Mouse (Mus musculus): ENCODE data around the gene Gpr55. TPM values are rescaled to one million over a fixed set of nuclear protein-coding genes. Genes with fewer than 3 reads are reported as not detected.
A peak's percentile ranks its signal among the peaks of the same experiment; 100 is the strongest.

The Gpr55 gene
- polyA plus RNA-seq, 1 experiment from 2014 or later, result 0.10 TPM

DNA sequence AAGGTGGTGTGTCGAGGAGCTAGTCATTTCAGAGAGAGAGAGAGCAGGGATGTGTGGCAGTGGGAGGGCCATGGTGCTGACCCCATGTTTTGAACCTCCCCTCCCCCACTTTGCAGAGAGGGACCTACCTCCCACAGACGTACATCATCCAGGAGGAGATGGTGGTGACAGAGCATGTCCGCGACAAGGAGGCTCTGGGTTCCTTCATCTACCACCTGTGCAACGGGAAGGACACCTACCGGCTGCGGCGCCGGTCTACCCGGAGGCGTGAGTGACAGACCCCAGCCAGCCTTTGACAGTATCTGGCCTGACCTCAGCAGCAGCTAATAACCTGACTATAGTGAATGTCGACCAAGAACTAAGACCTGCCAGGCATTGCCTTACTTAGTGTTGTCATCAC is 53.9 kb downstream of the Gpr55 start:
- Histone ChIP-seq H3K4me3 (no peak overlapping the region), H3K4me1 (peaks cover 6% of the 10 kb centered on the region), H3K4me2 (replicated peaks) (no peak overlapping the region), H3K36me3 (peaks cover 72% of the 10 kb centered on the region), H3K9ac (no peak overlapping the region), H3K27ac (no peak overlapping the region), H3K27me3 (no peaks in the 10 kb centered on the region), H3K9me3 (no peaks in the 10 kb centered on the region)
- WGBS, result 74% methylated on average over 12 of the region's 12 CpGs
- no peak for ATAC-seq (ENCODE audit: low FRiP score, low read depth)

DNA sequence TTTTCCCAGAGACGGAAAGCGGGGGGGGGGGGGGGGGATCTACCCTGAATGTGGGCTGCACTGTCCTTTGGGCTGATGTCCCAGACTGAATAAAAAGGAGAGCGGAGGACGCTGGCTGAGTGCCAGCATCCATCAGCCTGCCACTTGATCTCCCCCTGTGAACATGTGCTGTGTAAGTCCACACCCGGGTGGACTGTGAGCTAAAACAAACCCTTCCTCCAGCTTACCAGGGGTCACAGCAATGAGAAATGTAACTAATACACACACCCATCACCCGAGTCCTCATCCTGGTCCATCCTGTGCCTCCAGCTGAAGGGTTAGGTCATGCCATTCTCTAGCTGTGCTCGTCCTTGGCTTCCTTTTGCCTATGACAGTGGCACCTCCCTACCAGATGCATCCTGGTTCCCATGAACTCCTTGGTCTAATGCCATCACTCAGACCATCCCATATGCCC is 58.7 kb downstream of the Gpr55 start:
- 56% methylated on average over 7 of the region's 7 CpGs for WGBS
- Histone ChIP-seq H3K27ac (no peak overlapping the region; the same call in 1 of the 2 replicates), H3K27me3 (no peaks in the 10 kb centered on the region), H3K9ac (no peak overlapping the region), H3K36me3 (peaks cover 44% of the 10 kb centered on the region), H3K4me2 (replicated peaks) (no peak overlapping the region), H3K9me3 (no peaks in the 10 kb centered on the region), H3K4me1 (peaks cover 54% of the 10 kb centered on the region), H3K4me3 (no peak overlapping the region)
- no peak for ATAC-seq (ENCODE audit: low FRiP score, low read depth)

DNA sequence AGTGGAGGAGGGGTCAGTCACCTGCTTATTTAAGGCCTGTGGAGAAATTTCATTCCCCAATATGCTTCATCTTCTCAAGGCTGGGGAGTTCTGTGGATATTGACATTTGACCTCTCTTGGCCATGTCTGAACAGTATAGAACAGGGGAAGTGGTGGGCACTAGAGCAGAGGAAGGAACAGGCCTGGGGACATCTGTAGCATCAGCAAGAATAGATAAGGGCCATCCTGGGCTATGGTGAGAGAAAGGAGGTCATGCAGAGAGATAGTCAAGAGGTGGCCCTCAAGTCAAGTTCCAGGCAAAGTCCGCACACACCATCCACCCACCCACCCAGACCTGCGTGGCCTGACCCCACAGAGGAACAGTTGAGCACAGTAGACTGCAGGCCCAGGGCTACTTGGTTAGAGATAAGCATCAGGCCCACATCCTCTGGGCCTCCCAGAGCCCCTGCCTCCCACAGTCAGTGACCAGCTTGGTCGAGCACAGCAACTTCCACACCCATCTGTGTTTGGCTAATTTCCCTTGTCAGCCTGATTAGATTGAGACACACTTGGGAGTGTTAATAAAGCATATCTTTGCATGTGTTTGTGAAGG is 59.2 kb downstream of the Gpr55 start:
- Histone ChIP-seq H3K27ac (no peak overlapping the region; the same call in 1 of the 2 replicates), H3K4me2 (replicated peaks) (no peak overlapping the region), H3K9ac (no peak overlapping the region), H3K9me3 (no peaks in the 10 kb centered on the region), H3K36me3 (peaks cover 39% of the 10 kb centered on the region), H3K4me3 (no peak overlapping the region), H3K4me1 (peaks cover 59% of the 10 kb centered on the region), H3K27me3 (no peaks in the 10 kb centered on the region)
- no peak for ATAC-seq (ENCODE audit: low FRiP score, low read depth)
- WGBS, result 73% methylated on average over 3 of the region's 3 CpGs

DNA sequence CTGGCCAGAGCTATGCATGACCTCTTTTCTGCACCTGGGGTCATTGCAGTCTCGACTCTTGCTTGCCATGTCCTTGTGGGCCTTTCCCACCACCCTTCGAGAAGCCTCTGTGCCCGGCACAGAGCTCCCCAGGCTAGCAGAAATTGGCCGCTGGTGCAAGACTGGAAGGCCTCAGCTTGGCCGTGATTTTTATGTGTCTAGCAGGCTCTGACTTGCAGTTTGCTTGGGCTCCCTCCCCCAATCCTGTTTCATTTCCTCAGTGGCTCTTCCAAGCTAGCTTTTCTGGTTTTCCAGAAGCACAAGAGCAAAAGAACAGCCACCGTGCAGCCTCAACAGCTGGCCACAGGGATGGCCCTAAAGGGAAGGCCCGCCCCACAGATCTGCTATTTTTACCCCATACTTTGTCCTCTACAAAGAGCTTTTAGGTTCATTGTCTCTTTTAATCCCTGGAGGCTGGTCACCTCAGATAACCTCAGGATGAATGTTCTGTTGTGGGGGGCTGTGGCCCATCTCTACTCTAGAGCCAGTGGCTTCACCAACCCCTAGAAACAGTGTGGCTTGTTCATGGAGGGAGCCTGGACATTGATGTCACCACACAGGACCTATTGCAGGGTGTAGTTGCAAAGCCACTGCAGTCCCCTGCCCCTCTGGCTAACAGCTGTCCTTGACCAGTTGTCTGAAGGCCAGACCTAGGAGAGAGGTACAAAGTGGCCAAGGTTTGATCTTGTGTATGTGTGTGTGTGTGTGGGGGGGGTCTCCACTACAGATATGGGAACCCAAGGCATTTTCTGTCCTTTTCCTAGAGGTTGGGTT is 60.1 kb downstream of the Gpr55 start:
- Histone ChIP-seq H3K27me3 (no peaks in the 10 kb centered on the region), H3K4me1 (peaks cover 68% of the 10 kb centered on the region), H3K4me2 (replicated peaks) (0 out of 2 replicates have a peak overlapping the region, but pooled peaks have one; percentile 9), H3K27ac (peak overlapping the region; percentile 39; the same call in 1 of the 2 replicates), H3K4me3 (no peak overlapping the region), H3K9me3 (no peaks in the 10 kb centered on the region), H3K9ac (0 out of 2 replicates have a peak overlapping the region, but pooled peaks have one; percentile 13), H3K36me3 (peaks cover 30% of the 10 kb centered on the region)
- no peak for ATAC-seq (ENCODE audit: low FRiP score, low read depth)
- WGBS, result 65% methylated on average over 7 of the region's 7 CpGs

DNA sequence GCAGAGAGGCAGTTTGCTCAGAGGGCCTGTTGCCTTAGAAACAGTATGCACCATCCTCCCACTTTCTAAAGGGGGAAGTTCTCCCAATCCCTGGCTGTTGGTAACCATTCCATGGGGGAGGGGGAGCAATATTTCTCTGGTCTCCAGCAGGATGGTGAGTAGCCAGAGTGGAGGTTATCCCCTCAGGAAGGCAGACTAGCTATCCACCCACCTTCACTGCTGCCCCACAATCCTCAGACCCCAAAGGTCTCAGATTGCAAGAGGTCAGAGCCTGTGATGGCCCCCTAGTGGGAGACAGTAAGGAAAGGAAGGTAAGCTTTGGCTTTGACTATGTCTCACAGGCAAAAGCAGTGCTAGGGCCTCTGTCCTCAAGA is 61.4 kb downstream of the Gpr55 start:
- H3K9ac ChIP-seq, result no peak overlapping the region
- H3K9me3 ChIP-seq, result no peaks in the 10 kb centered on the region
- no peak for ATAC-seq (ENCODE audit: low FRiP score, low read depth)
- H3K4me1 ChIP-seq, result peaks cover 70% of the 10 kb centered on the region
- H3K27me3 ChIP-seq, result no peaks in the 10 kb centered on the region
- 0 out of 2 replicates have a peak overlapping the region, but pooled peaks have one; percentile 4 for H3K4me2 ChIP-seq (replicated peaks)
- H3K27ac ChIP-seq, result no peak overlapping the region
- no peak overlapping the region for H3K4me3 ChIP-seq
- peaks cover 17% of the 10 kb centered on the region for H3K36me3 ChIP-seq

DNA sequence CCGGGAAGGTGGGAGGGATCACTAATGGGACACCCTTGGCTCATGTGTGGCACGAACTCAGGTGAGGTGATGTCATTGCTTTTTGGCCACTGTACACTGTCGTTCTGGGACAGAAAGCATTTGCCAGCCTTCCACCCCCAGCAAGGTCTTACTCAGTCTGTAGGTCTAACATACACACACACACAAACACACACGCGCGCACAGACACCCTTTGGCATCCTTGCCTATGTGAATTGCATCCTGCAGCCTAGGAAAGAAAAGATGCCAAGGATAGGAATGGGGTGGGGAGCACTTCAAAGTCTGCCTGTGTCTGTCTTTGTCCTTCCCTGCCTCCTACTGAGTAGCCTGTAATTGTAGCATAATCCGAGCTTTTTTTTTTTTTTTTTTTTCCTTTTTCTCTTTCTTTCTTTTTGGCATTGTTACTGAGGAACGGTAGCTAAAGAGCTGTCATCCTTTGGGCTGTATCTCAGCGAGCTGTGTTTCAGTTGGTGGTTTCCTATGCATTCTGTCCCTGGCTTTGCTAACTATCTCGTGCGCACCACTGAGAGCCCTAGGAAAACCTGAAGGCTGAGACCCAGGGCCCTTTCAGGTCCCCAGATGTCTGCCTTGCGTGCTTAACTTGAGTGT is 61.9 kb downstream of the Gpr55 start:
- WGBS, result 45% methylated on average over 12 of the region's 12 CpGs
- Histone ChIP-seq H3K27ac (peak overlapping the region; percentile 69), H3K4me3 (no peak overlapping the region), H3K4me1 (peaks cover 73% of the 10 kb centered on the region), H3K27me3 (no peaks in the 10 kb centered on the region), H3K4me2 (replicated peaks) (peak overlapping the region; percentile 79), H3K9me3 (no peaks in the 10 kb centered on the region), H3K9ac (no peak overlapping the region), H3K36me3 (peaks cover 13% of the 10 kb centered on the region)
- ATAC-seq (ENCODE audit: low FRiP score, low read depth), result no peak

DNA sequence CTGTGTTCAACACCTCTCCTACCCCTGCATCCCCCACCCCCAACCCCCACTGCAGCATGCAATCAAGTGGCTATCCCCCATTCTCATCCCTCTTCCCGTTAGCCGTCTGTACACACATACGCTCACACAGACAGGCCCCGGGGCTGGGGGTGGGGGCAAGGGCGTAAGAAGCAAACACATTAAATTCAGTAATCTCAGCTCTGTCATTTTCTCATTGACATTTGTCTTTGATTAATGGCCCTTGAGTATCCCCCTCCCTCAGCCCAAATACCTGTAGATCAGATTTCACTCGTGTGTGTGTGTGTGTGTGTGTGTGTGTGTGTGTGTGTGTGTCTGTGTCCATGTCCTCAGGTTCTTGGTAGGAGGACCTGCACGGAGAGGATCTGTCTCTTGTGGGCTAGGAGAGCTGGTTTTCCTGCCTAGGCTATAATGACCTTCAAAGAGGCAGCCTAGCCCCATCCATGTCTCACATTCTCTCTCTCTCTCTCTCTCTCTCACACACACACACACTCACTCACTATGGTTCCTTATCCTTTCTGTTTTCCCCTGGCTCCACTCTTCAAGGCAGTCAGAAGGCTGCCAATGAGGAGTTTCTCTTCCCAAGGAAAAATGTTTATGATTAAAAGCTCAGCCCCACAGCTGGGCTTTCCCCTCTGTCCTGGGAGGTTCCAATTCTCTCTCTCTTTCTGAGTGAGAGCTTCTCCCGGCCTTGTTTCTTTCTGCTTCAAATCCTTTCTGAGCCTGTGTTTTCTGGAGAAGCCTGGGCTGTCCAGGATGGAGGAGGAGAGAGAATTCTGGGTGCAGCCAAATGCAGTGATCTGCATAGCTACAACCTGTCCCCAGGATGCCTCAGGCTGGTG is 62.7 kb downstream of the Gpr55 start:
- no peak for ATAC-seq (ENCODE audit: low FRiP score, low read depth)
- WGBS, result 14% methylated on average over 8 of the region's 8 CpGs
- Histone ChIP-seq H3K36me3 (peaks cover 5% of the 10 kb centered on the region), H3K9me3 (0 out of 2 replicates have a peak, but pooled peaks cover under 1% of the 10 kb centered on the region), H3K27ac (peak overlapping the region; percentile 69), H3K9ac (peak overlapping the region; percentile 13; the same call in 1 of the 2 replicates), H3K4me3 (no peak overlapping the region), H3K27me3 (no peaks in the 10 kb centered on the region), H3K4me2 (replicated peaks) (peak overlapping the region; percentile 79), H3K4me1 (peaks cover 77% of the 10 kb centered on the region)

DNA sequence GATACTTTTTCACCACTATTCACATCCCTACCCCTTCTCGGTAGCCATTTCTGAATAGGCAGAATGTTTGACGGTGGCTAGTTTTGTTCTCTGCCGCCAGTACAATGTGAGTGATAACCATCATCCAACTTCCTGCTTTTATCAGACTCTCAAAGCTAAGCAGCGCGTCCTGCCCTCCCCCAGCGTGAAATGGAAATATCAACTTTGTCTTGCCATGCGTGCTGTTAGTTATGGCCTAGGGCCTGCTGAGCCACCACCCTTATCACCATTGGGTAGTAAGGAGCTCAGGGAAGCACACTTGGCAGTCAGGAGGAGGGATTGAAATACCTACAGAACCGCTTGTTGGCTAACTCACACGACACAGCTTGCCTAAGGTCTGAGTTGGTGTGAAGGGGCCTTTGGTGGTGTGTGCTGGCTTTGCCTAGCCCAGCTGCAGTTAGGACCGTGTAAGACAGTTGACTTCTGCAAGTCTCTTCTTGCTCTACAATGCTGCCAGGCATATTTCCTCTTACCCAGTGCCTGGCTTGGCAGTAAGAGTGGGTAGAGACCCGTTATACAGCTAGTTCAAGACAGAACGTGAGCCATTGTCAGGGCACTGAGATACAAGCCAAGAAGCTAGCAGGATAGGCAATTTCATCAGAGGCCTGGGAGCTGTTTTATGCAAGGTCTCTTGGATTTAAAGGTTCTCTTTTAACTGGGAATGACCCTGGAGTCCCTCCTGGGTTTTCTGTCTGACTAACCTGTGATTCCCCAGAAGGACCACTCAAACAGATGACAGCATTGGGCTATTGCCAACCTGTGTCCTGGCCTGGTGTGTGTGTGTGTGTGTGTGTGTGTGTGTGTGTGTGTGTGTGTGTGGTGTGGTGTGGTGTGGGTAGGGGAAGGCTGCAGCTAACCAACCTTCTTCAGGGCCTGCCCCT is 63.8 kb downstream of the Gpr55 start:
- peak overlapping the region; percentile 39 for H3K9ac ChIP-seq
- WGBS, result 65% methylated on average over 12 of the region's 12 CpGs

DNA sequence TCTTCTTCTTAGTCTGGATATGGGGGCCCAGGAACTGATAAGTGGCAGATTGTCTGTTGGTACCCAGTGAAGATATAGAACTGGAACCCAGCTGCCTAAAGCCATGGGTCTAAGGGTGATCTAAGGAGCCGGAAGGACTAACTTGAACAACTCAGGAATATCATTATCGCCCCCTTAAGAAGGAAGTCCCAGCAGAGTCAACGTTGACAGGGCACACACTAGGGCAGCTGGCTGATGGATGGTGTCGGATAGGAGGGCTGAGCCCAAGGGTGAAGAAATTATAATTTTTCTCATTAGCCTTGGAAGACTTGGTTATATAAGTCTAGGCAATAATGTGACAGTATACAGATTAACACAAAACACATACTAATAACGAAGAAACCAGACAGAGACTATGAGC is 64.7 kb downstream of the Gpr55 start:
- no peak for ATAC-seq (ENCODE audit: low FRiP score, low read depth)
- no peaks in the 10 kb centered on the region for H3K36me3 ChIP-seq
- WGBS, result 79% methylated on average over 5 of the region's 5 CpGs
- H3K27me3 ChIP-seq, result no peaks in the 10 kb centered on the region
- peak overlapping the region; percentile 85 for H3K9ac ChIP-seq
- H3K4me1 ChIP-seq, result peaks cover 63% of the 10 kb centered on the region
- peak overlapping the region; percentile 79 for H3K4me2 ChIP-seq (replicated peaks)
- H3K27ac ChIP-seq, result peak overlapping the region; percentile 93; the same call in 1 of the 2 replicates
- peaks cover 3% of the 10 kb centered on the region; the same call in 1 of the 2 replicates for H3K9me3 ChIP-seq
- peak overlapping the region; percentile 84 for H3K4me3 ChIP-seq

More for the DNA sequence above, 63.8 kb downstream of the Gpr55 start:
- Histone ChIP-seq H3K4me2 (replicated peaks) (peak overlapping the region; percentile 79), H3K4me1 (peaks cover 72% of the 10 kb centered on the region), H3K4me3 (peak overlapping the region; percentile 2; the same call in 1 of the 2 replicates), H3K36me3 (no peaks in the 10 kb centered on the region), H3K27ac (peak overlapping the region; percentile 39; the same call in 1 of the 2 replicates), H3K27me3 (no peaks in the 10 kb centered on the region), H3K9me3 (peaks cover 3% of the 10 kb centered on the region; the same call in 1 of the 2 replicates)
- no peak for ATAC-seq (ENCODE audit: low FRiP score, low read depth)

DNA sequence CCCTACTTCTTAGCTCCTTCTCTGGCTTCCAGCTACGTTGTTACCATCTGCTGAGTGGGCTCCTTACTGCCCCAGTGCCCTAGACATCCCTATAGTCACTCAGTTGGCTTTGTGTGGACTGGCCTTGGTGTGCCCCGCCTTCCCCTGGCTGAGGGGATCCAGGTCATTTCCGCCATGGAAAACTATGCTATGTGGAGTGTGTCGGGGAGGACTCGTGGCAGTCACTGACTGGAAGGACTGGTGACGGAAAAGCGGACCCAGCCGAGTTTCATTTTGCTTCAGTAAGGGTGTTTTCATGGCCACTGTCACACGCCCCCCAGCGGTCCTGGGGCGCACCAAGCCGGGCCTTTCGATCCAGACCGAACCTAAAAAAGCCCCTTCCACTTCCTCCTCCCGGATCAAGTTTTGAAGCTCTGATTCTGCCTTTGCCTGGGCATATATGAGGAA is 65.4 kb downstream of the Gpr55 start:
- Histone ChIP-seq H3K4me2 (replicated peaks) (peak overlapping the region; percentile 79), H3K36me3 (no peaks in the 10 kb centered on the region), H3K4me1 (peaks cover 56% of the 10 kb centered on the region), H3K4me3 (peak overlapping the region; percentile 84), H3K27ac (peak overlapping the region; percentile 93), H3K9me3 (peaks cover 3% of the 10 kb centered on the region; the same call in 1 of the 2 replicates), H3K27me3 (no peaks in the 10 kb centered on the region), H3K9ac (peak overlapping the region; percentile 85)
- ATAC-seq (ENCODE audit: low FRiP score, low read depth), result peak; percentile 48
- 1% methylated on average over 15 of the region's 15 CpGs for WGBS
